Mouse (Mus musculus) cerebellum, adult 2 months (tissue): ENCODE data around the gene Dhx16.

Source experiments
- CTCF ChIP-seq: fragments of 200-500 bp; IDR thresholded peaks from 2 replicates; pipeline ENCODE4 v1.5.1; 2011; ENCODE audit warnings: low read depth, mild to moderate bottlenecking, control low read depth, low read length, moderate library complexity, borderline replicate concordance; ENCODE audit not compliant: insufficient read depth
- POLR2A ChIP-seq: fragments of 200-500 bp; IDR thresholded peaks from 2 replicates; pipeline ENCODE4 v1.6.1; 2011; ENCODE audit warnings: low read length, control low read depth, borderline replicate concordance; ENCODE audit not compliant: insufficient read depth

DNA sequence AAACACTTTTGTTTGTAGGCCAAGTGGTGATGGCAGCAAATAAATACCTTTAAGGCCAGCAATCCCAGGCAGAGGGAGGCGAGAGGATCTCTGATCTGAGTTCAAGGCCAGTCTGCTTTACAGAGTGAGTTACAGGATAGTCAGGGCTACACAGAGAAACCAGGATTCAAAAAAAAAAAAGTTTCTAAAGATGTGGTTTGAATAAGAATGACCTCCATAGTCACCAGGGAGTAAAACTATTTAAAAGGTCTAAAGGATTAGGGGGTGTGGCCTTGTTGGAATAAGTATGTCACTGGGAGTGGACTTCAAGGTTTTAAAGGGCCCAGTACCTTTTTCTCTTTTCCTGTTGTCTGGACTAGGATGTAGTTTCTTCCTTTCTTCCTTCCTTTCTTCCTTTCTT is 60.3 kb downstream of the Dhx16 start:
- no peak for TF ChIP-seq CTCF
- TF ChIP-seq POLR2A = no peak
